Mouse (Mus musculus): ENCODE measurements at regions not wholly inside any gene's neighbourhood (a gene's known extent, or its start where the extent isn't known, plus 50 kb on each side); places are given as distances from the start of the nearest gene placed in this dataset.

GRCm38 (mm10) chr13:71034926-71035687, 193.5 kb upstream of the Adamts16 start:
- DNase-seq (ENCODE audit: low spot score in 2 of 2): no peak

DNA sequence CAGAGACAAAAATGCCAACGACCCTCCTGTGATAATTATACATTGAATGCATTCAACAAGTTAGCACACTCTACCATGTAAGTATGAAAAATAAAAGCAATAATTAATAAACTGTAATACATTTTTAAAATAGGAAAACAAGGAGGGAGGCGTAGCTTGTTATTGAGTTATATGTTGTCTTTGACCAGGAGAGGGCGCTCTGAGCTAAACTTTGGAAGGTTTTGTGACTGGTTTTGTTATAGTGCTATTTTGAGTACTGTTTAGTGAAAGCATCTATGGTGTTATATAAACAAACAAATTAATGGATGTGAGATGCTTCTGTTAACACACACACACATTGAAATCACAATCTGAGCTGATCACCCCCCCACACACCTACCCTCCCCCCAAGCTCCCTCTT, 166.6 kb upstream of the Adamts16 start:
- DNase-seq (ENCODE audit: low spot score in 2 of 2): no peak

DNA sequence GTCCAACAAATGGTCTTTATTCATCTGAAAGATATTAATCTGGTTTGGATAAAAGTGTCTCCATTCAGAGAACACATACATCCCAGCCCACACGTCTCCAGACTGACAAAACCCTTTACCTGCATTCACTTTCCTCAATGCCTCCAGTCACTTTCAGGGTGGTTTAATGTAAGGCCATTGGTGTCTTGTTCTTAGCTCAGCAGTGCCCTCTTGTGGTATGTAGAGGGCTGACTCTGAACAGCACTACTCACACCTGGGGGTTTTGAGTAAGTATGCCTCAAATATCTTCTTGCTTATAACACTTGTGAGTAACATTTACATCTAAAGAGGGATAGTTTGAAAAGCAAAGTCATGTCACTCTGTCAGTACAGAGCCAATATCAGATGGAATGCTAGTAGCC, 164.5 kb upstream of the Adamts16 start:
- DNase-seq (ENCODE audit: low spot score in 2 of 2): no peak

- DNase-seq (ENCODE audit: low spot score in 2 of 2): no peak
These were observed 161.9 kb upstream of the Adamts16 start for GRCm38 (mm10) chr13:71003517-71003916.

- no peak for DNase-seq (ENCODE audit: low spot score in 2 of 2)
These were observed 159.7 kb upstream of the Adamts16 start for GRCm38 (mm10) chr13:71001278-71001677.

- DNase-seq (ENCODE audit: low spot score in 2 of 2): no peak
These were observed 158.9 kb upstream of the Adamts16 start for GRCm38 (mm10) chr13:71000422-71001008.

DNA sequence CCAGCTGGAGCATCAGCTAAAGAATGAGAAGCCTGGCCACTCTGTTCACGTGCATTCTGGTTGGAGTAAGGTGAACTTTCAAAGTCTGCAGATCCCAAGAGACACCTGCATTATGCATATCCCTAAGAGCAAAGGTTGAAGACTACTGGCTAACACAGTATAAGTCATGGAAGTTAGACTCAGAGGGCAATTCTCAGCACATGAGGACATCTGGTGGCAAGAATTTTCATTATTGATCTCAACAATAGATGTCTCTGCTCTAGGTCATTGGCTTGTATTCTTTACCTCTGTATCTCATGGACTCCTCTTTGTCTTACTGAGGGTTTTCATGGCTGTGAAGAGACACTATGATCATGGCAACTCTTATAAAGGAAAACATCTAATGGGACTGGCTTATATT, 151.9 kb upstream of the Adamts16 start:
- no peak for DNase-seq (ENCODE audit: low spot score in 2 of 2)

- no peak for DNase-seq (ENCODE audit: low spot score in 2 of 2)
These were observed 148.5 kb upstream of the Adamts16 start for GRCm38 (mm10) chr13:70989999-70990645.

- DNase-seq (ENCODE audit: low spot score in 2 of 2): no peak
These were observed 137.7 kb upstream of the Adamts16 start for GRCm38 (mm10) chr13:70979344-70979743.

- DNase-seq (ENCODE audit: low spot score in 2 of 2): no peak
These were observed 137.1 kb upstream of the Adamts16 start for GRCm38 (mm10) chr13:70978547-70979307.

DNA sequence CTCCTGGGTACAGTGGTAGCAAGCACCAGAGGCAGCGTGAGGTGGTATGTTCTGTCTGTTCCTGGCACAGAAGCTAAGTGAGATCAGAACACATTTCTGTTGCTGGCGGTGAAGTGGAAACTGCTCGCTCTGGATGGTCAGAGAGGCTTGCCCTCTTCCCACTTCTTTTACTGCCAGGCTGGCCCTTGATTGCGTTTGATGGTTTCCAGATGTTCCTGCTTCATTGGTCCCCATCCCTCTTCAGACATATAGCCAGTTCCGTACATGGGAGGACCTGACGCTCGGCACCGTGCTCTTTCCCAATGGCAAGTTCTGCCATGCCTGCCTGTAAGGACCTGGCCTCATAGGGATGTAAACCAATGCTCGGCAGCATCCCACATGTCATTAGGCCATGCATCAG, 128.0 kb upstream of the Adamts16 start:
- no peak for DNase-seq (ENCODE audit: low spot score in 2 of 2)

DNA sequence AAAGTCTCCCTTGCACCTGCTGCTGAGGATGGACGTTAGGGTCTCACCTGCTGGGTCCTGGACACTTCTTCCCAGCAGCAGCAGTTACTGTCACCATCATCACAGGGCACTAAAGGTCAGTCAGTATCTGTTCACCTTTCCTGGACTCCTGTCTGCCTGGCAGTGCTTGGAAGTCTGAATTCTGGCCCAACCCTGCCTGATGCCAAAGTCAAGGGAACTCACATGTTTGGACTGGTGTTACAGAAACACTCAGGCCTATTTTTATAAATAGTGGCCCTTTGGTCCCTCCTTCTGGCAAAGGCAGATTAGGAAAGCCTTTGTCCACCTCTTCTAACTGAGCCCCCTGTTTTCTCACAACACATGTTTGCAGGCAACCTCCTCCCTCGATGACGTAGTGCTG, 126.2 kb upstream of the Adamts16 start:
- no peak for DNase-seq (ENCODE audit: low spot score in 2 of 2)

DNA sequence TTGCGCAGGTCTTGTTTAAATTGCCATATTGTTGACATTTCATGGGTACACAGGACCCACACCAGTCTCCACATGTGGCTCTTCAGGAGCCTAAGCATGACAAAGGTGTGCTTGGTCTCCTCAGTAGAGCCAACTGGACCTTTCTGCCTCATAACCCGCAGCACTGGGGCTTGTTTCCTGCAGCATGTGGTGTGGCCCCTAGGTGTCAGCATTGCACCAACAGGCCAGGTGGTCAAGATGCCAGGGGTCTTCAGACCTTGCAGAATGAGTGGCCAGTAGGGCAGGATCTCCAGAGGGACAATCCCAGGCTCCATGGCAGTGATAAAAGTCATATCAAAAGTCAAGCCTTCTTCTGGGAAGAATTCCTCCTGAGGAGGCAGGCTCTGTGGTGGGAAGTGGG, 121.8 kb upstream of the Adamts16 start:
- no peak for DNase-seq (ENCODE audit: low spot score in 2 of 2)

DNA sequence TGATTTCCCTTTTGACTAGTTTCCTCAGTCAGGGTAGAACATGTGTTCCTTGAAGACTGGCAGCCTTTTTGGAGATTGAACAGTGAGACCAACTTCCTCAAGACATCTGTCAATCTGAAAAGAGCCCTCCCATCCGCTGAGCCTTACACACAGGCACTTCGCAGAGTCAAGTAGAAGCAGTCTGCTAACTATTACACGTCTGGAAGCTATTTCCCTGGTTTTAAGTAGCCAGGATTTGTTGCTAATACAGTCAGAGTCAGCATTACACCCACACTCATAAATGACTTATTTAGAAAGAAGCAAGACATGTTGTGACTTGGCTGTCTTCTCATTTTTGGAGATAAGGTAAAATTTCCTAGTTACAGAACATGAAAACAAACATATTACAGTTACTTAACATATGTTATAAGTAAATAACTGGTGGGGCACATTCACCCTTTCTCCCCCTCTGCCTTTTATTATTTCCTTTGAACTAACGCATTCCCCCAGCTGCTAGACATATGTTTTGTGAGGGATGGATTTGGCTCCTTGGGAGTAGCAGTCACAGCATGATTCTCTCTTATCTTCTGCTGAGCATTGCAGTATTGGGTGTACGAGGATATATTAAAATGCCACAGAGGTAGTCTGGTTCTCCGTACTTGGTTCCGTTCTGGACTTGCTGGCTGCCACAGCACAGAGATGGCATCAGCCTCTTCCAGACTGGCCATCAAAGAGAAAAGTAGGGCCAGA, 92.9 kb upstream of the Adamts16 start:
- no peak for DNase-seq (ENCODE audit: low spot score in 2 of 2)

DNA sequence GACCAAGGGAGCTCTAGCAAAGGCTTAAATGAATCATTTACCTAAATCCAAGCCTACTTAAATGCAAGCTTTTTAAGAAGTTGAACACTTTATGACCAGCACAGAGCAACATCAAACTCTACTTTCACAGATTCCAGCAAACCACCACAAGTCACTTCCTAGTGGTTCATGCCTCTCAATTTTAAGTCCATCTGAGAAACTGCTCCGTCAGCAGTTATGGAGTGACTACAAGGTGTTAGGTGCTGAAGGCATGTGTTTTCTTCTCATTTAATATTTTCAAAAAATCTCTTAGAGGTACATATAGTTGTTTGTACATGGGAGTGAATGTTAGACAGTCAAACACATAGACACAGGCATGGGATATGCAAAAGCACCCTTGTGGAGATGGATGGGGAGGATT, 72.2 kb upstream of the Adamts16 start:
- DNase-seq (ENCODE audit: low spot score in 2 of 2): no peak

DNA sequence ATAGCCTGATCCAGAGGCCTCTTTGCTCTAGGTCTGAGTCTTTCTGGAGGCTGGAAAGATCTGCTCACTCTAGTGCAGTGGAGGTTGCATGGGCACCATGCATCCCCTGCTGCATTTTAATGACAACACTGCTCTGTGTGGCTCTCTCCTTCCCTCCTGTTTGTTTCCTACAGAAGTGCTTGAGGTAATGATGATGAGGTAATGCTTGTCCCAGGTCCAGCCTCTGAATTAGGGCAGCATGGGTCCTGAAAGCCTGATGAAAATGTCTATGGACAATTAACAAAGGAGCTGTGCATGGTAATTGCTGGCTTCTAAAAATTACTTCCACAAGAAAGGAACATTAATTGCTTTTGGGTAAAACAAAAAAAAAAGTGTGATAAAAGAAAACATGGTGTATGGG, 69.3 kb upstream of the Adamts16 start:
- DNase-seq (ENCODE audit: low spot score in 2 of 2): no peak

GRCm38 (mm10) chr13:70904834-70905233, 63.2 kb upstream of the Adamts16 start:
- DNase-seq (ENCODE audit: low spot score in 2 of 2): no peak

DNA sequence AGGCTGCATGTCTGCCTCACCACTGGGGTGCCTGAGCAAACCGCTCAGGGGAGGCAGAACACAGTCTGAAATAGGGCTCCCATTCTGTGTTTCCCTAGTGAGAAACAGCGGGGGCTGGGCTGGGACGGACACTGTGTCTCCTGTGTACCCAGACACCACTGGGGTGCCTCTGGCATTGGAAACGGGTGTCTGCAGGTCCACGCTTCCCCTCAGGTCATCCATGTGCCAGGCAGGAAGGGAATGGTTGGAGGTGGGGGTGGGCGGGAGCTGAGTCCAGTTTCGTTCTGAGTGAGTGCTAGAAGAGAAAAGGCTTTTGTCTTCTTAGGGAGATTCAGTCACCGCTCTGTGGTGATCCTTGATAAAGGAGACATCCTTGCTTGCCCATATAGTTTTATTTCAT, 62.2 kb upstream of the Adamts16 start:
- no peak for DNase-seq (ENCODE audit: low spot score in 2 of 2)

DNA sequence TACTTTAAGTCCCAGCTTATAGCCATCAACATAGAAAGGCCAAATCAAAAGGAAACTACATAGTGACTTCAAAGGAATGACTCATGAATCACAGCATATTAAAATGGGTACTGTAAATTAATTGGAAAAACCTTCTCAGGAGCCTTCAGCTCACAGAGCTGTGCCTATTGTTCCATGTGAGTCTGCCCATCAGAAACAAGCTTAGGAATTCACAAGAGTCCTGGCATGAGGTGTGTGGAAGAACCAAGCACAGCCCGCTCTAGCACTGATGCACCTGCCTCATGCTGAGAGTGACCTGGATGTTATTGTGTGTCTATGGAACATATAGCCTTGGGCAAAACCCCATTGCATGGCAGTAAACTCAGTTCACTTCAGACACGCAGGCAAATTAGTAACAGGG, 61.5 kb upstream of the Adamts16 start:
- no peak for DNase-seq (ENCODE audit: low spot score in 2 of 2)

GRCm38 (mm10) chr13:70902727-70903126, 61.1 kb upstream of the Adamts16 start:
- DNase-seq (ENCODE audit: low spot score in 2 of 2): no peak

GRCm38 (mm10) chr13:70891634-70892033, 50.0 kb upstream of the Adamts16 start:
- DNase-seq (ENCODE audit: low spot score in 2 of 2): no peak

Measured in spleen, postnatal 36 days (tissue).